Mouse (Mus musculus) spleen, postnatal 10 days (tissue): Measurements from ENCODE around the gene Grwd1.

Source experiments
- DNase-seq, 2 experiments: peaks; one replicate each; pipeline ENCODE4 v3.0.0; 2021 to 2022; ENCODE audit warnings: low spot score in 2 of 2

Gene Grwd1

DNA sequence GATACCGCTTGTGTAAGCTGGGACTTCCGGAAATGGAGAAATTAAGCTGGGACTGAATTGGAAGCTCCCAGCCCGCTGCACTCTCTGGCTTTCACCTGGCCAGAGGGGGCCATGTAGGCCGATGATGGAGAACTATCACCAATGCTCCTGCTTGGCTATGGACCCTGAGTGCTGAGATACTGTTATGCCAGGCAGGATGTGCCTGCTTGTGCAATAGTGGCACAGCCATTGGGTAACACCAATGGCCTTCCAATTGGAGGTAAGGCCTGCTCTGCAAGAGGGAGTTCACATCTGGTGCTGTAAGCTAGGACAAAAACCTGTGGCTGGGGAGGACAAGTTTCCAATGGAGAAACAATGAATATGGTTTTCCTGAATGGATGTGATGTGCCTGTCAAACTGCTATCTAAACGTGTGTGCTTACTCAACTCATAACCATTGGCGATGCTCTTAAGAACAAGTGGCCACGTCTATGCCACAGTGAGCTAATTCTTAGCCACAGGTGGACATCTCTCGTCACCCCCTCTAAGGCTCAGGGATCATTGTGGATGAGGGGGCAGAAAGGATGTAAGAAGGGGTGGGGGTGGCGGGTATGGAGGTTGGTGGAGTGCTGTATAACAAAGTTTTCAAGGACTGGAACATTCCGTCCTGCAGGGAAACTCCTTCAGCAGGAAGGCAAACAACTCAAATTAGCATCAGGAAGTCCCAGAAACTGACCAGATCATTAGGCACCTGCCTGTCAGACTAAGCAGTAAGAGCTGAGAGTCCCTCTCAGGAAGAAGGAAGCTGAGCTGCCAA, 12.4 kb upstream of the Grwd1 start:
- no peak for DNase-seq

GRCm38 (mm10) chr7:45833924-45834323, 3.2 kb upstream of the Grwd1 start:
- peak in 1 of 2 experiments; percentile 12 for DNase-seq

GRCm38 (mm10) chr7:45833148-45833790, 2.5 kb upstream of the Grwd1 start:
- DNase-seq = peak in 1 of 2 experiments; percentile 29

- DNase-seq = peak in 1 of 2 experiments; percentile 13
These were observed 1.7 kb upstream of the Grwd1 start for GRCm38 (mm10) chr7:45832428-45832827.

- DNase-seq = no peak
These were observed 383 bp upstream of the Grwd1 start for GRCm38 (mm10) chr7:45831128-45831525.

GRCm38 (mm10) chr7:45826631-45827030, 4.1 kb downstream of the Grwd1 start:
- DNase-seq = no peak

- no peak for DNase-seq
These were observed 6.1 kb downstream of the Grwd1 start, which contains the start of gene Kcnj14 for GRCm38 (mm10) chr7:45824598-45824997. Kcnj14 (minus strand) TSS chr7:45824782.

GRCm38 (mm10) chr7:45820913-45821312, 9.8 kb downstream of the Grwd1 start:
- DNase-seq = no peak

DNA sequence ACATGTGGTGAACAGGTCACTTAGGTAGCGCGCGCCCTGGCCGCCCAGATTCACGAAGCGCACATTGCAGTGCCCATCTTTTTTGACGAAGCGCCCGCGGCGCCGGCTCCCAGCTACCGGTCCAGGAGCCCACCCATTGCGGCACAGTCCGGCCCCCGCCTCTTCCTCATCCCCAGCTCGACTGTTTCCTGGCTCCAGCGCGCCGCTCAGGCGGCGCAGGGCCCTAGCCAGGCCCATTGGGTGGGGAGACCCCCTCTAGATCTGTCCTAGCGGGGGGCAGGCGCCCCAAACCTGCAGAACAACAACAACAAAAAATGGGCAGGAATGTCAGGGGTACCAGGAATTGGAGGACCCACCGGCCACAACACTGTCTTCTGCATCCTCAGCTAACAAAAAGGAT, 10.9 kb downstream of the Grwd1 start:
- no peak for DNase-seq

DNA sequence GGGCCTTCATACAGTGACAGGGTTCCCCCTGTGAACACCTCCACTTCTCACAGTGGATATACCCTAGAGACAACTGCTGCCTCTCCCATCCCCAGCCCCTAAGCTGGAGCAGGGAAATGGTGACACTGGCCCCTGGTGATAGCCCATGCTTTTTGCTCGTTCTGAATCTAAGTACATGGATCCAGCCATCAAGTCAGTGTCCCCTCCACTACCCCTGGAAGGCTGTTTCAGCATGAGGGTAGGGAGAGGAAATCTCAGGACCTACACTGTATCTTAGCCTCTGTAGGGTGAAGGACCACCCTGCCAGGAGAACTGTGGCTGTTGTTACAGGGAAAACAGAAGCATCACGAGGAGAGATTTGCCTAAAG, 14.8 kb downstream of the Grwd1 start:
- DNase-seq = no peak

GRCm38 (mm10) chr7:45815323-45815983, 15.3 kb downstream of the Grwd1 start:
- DNase-seq = no peak

- DNase-seq = no peak
These were observed 15.9 kb downstream of the Grwd1 start for GRCm38 (mm10) chr7:45814841-45815240.

GRCm38 (mm10) chr7:45813787-45814779, 16.7 kb downstream of the Grwd1 start, which contains the start of gene Cyth2:
Cyth2 (minus strand) TSS chr7:45814581.
- peak; percentile 95 to 99 for DNase-seq

GRCm38 (mm10) chr7:45812921-45813320, 17.8 kb downstream of the Grwd1 start:
- no peak for DNase-seq

- DNase-seq = no peak
These were observed 21.3 kb downstream of the Grwd1 start for GRCm38 (mm10) chr7:45809276-45810075.

DNA sequence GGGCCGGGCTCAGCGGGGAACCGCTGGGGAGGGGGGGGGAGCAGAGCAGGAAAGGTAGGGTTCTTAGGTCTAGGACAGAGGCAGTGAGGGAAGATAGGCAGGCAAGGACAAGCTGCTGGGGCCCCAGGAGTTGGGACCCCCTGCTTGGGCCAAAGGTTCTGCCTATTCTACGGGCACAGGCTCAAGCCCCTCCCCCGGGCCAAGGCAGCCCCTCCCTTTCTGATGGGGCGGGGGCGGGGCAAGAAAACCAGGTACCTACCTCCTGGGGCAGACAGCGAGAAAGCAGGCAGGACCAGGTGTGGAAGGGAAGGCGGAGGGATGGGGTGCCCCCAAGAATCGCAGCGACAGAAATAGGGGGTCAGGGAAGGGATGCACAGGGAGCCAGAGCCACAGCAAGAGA, 22.3 kb downstream of the Grwd1 start:
- no peak for DNase-seq

DNA sequence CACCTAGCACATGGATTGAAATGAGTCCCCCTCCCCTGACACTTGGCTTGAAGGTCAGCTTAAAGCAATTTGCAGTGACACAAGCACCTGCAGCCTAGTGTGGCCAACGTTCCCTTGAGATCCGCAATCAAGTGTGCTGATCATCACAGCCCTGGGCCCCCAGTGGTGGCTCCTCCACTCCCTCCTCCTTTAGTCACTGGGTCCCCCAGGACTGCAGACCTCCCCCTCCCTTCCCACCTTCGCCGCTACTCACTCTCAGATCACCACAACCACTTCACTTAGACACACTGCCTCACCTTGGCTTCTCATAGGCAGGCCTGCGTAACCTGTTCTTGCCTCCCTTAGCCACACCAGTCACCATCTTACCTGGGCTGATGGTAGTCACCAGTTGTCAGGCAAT, 24.8 kb downstream of the Grwd1 start:
- DNase-seq = no peak

GRCm38 (mm10) chr7:45802551-45802950, 28.2 kb downstream of the Grwd1 start:
- DNase-seq = no peak

DNA sequence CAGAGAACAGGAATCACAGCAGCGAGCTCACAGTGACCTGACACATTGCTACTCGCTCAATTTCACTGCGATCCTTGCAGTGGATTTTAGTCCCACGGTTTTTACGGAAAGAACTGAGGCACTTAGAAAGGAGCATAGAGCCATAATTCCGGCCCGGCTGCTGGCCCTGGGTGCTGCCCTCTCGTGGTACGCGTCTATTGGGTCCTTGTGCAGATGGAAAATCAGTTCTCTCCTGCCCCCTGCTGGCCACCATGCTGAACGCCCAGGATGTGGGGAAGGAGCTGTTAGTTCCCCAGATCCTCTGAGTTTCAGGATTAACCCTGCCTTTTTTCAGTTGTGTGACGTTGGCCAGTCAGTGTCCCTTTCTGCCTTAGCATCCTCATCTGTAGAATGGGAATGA, 29.4 kb downstream of the Grwd1 start:
- peak; percentile 88 to 94 for DNase-seq

DNA sequence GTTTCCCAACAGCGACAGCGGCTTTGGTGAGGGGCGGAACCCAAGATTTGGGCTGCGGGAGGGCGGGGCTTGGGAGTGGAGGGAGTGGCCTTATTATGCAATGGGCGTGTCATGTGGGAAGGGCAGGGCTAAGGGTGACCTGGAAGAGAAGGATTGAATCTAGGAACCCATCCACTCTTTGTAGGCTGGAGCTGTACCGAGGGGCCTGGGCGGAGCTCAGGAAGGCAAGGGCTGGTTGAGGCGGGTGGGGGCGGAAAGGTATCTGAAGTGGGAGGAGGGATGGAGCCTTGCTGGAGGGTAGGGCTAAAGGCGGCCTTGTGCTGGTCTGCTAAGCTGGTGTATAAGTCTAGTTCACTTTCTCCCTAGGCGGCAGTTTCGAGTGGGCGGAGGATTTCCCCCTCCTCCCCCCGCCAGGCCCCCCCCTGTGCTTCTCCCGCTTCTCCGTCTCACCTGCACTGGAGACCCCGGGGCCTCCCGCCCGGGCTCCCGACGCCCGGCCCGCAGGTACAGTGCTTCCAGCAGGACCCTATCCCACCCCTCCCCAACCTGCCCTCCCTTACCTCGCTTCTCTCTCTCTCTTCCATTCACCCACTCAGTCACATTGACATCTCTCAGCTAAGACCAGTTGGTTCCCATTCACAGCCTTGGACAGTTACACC, 30.1 kb downstream of the Grwd1 start:
- peak in 1 of 2 experiments; percentile 67 for DNase-seq
